Mouse (Mus musculus) A20 (cell line): ENCODE measurements around the gene Rcbtb1.
"Not testable (repeated sequence)": the region's sequence is repeated elsewhere in the genome, so short reads cannot be mapped to it uniquely, and the experiment has no call there.

Experiments
- DNase-seq: peaks from one replicate; pipeline ENCODE4 v3.0.0-alpha.2; 2011; ENCODE audit warnings: low read depth, low spot score

Gene Rcbtb1

DNA sequence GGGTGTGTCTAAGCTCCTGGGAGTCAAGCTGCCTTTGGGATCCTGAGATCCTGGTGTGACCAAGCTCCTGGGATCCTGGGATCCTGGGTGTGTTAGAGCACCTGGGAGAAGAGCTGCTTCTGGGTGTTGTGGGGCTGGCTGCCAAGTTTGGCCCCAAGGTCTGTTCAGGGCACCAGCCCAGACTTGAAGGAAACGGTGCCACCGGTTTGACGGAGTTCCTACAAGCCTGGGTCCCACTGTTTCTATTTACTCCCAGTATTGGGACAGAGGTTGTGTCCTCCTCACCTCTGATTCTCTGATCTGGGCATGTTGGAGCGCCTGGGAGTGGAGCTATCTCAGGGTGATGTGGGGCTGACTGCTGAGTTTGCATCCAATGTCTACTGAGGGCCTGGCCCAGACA is 74.0 kb downstream of the Rcbtb1 start:
- not testable (repeated sequence) for DNase-seq
